Mouse (Mus musculus): ENCODE measurements around the gene Gm5737. TPM values are rescaled to one million over a fixed set of nuclear protein-coding genes. Genes with fewer than 3 reads are reported as not detected.

Gene Gm5737
- polyA plus RNA-seq, 1 experiment, result not detected

GRCm38 (mm10) chr7:120863476-120863875 is 51.3 kb downstream of the Gm5737 start:
- no peak overlapping the region for H3K4me3 ChIP-seq (replicated peaks; ENCODE audit: control insufficient read depth, low read depth, low read length)
- TF ChIP-seq POLR2A (IDR thresholded peaks at IDR 0.05; ENCODE audit: borderline replicate concordance, control insufficient read depth, low read depth, low read length), result no peak
- no peak for TF ChIP-seq CTCF (IDR thresholded peaks at IDR 0.05; ENCODE audit: control insufficient read depth, insufficient read depth, low read length)
- no peak overlapping the region for H3K27ac ChIP-seq (ENCODE audit: control insufficient read depth, insufficient read depth, low read depth, low read length, poor library complexity)
- 55% methylated on average over 5 of the region's 5 CpGs for WGBS
- peaks cover 3% of the 10 kb centered on the region for H3K4me1 ChIP-seq (ENCODE audit: control insufficient read depth, insufficient read depth, low read length)

GRCm38 (mm10) chr7:120865100-120865499 is 52.9 kb downstream of the Gm5737 start:
- H3K27ac ChIP-seq (ENCODE audit: control insufficient read depth, insufficient read depth, low read depth, low read length, poor library complexity), result peak overlapping the region; percentile 44; the same call in 1 of the 2 replicates
- peak overlapping the region; percentile 43 for H3K4me3 ChIP-seq (replicated peaks; ENCODE audit: control insufficient read depth, low read depth, low read length)
- TF ChIP-seq POLR2A (IDR thresholded peaks at IDR 0.05; ENCODE audit: borderline replicate concordance, control insufficient read depth, low read depth, low read length), result no peak
- TF ChIP-seq CTCF (IDR thresholded peaks at IDR 0.05; ENCODE audit: control insufficient read depth, insufficient read depth, low read length), result no peak
- WGBS, result 7% methylated on average over 7 of the region's 7 CpGs
- peaks cover 3% of the 10 kb centered on the region for H3K4me1 ChIP-seq (ENCODE audit: control insufficient read depth, insufficient read depth, low read length)

- H3K4me1 ChIP-seq (ENCODE audit: control insufficient read depth, insufficient read depth, low read length), result peaks cover 2% of the 10 kb centered on the region
- peak overlapping the region; percentile 62 for H3K27ac ChIP-seq (ENCODE audit: control insufficient read depth, insufficient read depth, low read depth, low read length, poor library complexity)
- TF ChIP-seq POLR2A (IDR thresholded peaks at IDR 0.05; ENCODE audit: borderline replicate concordance, control insufficient read depth, low read depth, low read length) (no peak), CTCF (IDR thresholded peaks at IDR 0.05; ENCODE audit: control insufficient read depth, insufficient read depth, low read length) (no peak)
- 58% methylated on average over 4 of the region's 4 CpGs for WGBS
- no peak overlapping the region for H3K4me3 ChIP-seq (replicated peaks; ENCODE audit: control insufficient read depth, low read depth, low read length)
Measured at GRCm38 (mm10) chr7:120865832-120866231, 53.7 kb downstream of the Gm5737 start.

DNA sequence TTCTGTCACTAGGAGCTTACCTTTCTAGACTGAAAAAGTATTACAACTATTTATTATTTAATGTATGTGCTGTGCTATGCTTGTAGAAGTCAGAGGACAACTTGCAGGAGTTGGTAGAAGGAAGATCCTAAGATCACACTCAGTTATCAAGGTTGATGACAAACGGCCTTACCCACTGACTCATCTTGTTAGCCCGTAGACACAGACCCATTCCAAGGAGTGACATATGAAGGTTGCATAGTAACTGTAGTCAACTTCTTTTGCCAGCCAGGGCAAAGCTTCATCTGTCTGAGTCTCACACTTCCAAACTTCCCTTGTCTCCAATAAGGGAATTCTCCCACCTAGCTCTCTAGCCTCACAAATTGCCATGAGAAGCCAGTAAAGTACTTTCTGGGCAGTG is 54.5 kb downstream of the Gm5737 start:
- Histone ChIP-seq H3K27ac (ENCODE audit: control insufficient read depth, insufficient read depth, low read depth, low read length, poor library complexity) (no peak overlapping the region; the same call in 1 of the 2 replicates), H3K4me1 (ENCODE audit: control insufficient read depth, insufficient read depth, low read length) (peaks cover 1% of the 10 kb centered on the region)
- WGBS, result 66% methylated on average over 2 of the region's 2 CpGs

GRCm38 (mm10) chr7:120867720-120868119 is 55.6 kb downstream of the Gm5737 start:
- WGBS, result 83% methylated on average over 1 of the region's 1 CpGs

More for the DNA sequence above, 54.5 kb downstream of the Gm5737 start:
- no peak overlapping the region for H3K4me3 ChIP-seq (replicated peaks; ENCODE audit: control insufficient read depth, low read depth, low read length)
- TF ChIP-seq POLR2A (IDR thresholded peaks at IDR 0.05; ENCODE audit: borderline replicate concordance, control insufficient read depth, low read depth, low read length), result no peak
- no peak for TF ChIP-seq CTCF (IDR thresholded peaks at IDR 0.05; ENCODE audit: control insufficient read depth, insufficient read depth, low read length)

GRCm38 (mm10) chr7:120869883-120870282 is 57.7 kb downstream of the Gm5737 start:
- H3K27ac ChIP-seq (ENCODE audit: control insufficient read depth, insufficient read depth, low read depth, low read length, poor library complexity), result no peak overlapping the region
- TF ChIP-seq POLR2A (IDR thresholded peaks at IDR 0.05; ENCODE audit: borderline replicate concordance, control insufficient read depth, low read depth, low read length), result no peak
- TF ChIP-seq CTCF (IDR thresholded peaks at IDR 0.05; ENCODE audit: control insufficient read depth, insufficient read depth, low read length), result no peak
- H3K4me3 ChIP-seq (replicated peaks; ENCODE audit: control insufficient read depth, low read depth, low read length), result no peak overlapping the region
- 52% methylated on average over 5 of the region's 5 CpGs for WGBS
- peaks cover 2% of the 10 kb centered on the region; the same call in 1 of the 2 replicates for H3K4me1 ChIP-seq (ENCODE audit: control insufficient read depth, insufficient read depth, low read length)

More at GRCm38 (mm10) chr7:120867720-120868119, 55.6 kb downstream of the Gm5737 start:
- no peak for TF ChIP-seq POLR2A (IDR thresholded peaks at IDR 0.05; ENCODE audit: borderline replicate concordance, control insufficient read depth, low read depth, low read length)
- peaks cover 1% of the 10 kb centered on the region; the same call in 1 of the 2 replicates for H3K4me1 ChIP-seq (ENCODE audit: control insufficient read depth, insufficient read depth, low read length)
- H3K4me3 ChIP-seq (replicated peaks; ENCODE audit: control insufficient read depth, low read depth, low read length), result no peak overlapping the region
- H3K27ac ChIP-seq (ENCODE audit: control insufficient read depth, insufficient read depth, low read depth, low read length, poor library complexity), result no peak overlapping the region

DNA sequence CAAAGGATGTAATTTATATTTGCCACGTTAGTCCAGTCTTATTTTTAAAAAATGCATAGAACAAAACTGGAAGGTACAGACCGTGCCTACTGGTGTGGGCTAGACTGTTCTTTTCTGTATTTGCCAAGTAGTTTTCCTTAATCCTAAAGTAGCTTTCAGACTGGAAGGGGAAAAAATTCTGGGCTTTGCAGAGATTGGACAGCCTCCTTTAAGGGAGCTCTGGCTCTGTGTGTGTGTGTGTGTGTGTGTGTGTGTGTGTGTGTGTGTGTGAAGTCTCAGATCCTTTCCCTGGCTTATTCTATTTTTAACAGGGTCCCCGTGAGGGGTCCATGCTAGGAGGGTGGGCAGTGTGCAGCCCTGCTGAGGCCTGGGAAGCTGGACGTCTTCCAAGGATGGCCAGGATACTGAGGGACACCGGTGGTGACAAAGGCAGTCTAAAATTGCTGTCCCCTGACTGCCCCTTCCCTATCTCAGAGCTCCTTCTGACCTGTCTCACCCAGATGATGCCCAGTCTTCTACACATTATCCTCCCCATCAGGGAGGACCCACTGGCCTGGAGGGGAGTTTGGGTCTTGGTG is 58.4 kb downstream of the Gm5737 start:
- Histone ChIP-seq H3K27ac (ENCODE audit: control insufficient read depth, insufficient read depth, low read depth, low read length, poor library complexity) (no peak overlapping the region; the same call in 1 of the 2 replicates), H3K4me1 (ENCODE audit: control insufficient read depth, insufficient read depth, low read length) (peaks cover 2% of the 10 kb centered on the region; the same call in 1 of the 2 replicates), H3K4me3 (replicated peaks; ENCODE audit: control insufficient read depth, low read depth, low read length) (no peak overlapping the region)
- TF ChIP-seq CTCF (IDR thresholded peaks at IDR 0.05; ENCODE audit: control insufficient read depth, insufficient read depth, low read length) (no peak), POLR2A (IDR thresholded peaks at IDR 0.05; ENCODE audit: borderline replicate concordance, control insufficient read depth, low read depth, low read length) (no peak)
- WGBS, result 81% methylated on average over 5 of the region's 5 CpGs

- Histone ChIP-seq H3K4me3 (replicated peaks; ENCODE audit: control insufficient read depth, low read depth, low read length) (no peak overlapping the region), H3K27ac (ENCODE audit: control insufficient read depth, insufficient read depth, low read depth, low read length, poor library complexity) (no peak overlapping the region), H3K4me1 (ENCODE audit: control insufficient read depth, insufficient read depth, low read length) (peaks cover 2% of the 10 kb centered on the region; the same call in 1 of the 2 replicates)
- TF ChIP-seq CTCF (IDR thresholded peaks at IDR 0.05; ENCODE audit: control insufficient read depth, insufficient read depth, low read length), result no peak
- no peak for TF ChIP-seq POLR2A (IDR thresholded peaks at IDR 0.05; ENCODE audit: borderline replicate concordance, control insufficient read depth, low read depth, low read length)
- 80% methylated on average over 12 of the region's 12 CpGs for WGBS
Measured at GRCm38 (mm10) chr7:120873083-120873482, 60.9 kb downstream of the Gm5737 start.

Measured in bone marrow, adult 2 months (tissue).